Mouse (Mus musculus): ENCODE data around the gene Elac2.

Elac2 gene

DNA sequence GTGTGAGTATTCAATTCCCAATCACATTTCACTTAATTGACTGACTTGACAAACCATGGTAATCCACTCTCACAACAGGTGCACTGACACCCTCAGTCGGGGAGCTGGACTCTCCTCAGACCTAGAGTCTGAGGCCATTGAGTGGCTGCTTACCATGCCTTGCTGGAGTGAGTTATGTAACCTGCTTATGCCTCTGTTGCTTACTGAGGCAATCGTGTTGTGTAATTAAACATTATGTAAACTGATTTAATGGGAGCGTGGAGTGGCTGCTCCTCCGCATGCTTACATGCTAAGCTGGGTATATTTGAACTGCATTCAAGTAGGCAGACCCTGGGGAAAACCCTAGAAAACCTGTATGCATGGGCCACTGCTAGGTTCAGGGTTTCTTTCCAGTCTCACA, 41.9 kb downstream of the Elac2 start:
- DNase-seq (ENCODE audit: extremely low read depth, low read depth): no peak

DNA sequence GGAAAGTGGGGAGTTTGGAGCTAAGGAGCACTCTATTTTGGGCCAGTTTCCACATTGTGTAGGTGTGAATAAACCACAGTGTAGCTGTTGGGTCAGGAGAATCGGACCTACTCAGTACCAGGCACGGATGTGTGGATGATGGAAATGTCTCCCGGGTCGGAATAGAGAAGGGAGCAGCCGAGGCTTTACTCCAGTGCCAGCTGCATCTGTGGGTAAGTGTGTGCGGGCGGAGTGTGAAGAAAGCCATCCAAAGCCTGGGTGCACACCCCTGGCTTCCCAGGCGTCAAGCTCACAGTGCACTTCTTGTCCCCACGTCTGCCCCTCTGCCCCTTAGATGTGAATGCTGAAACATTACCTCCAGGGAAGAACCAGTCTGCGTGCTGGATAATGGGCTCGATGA, 43.9 kb downstream of the Elac2 start:
- no peak for DNase-seq (ENCODE audit: extremely low read depth, low read depth)

DNA sequence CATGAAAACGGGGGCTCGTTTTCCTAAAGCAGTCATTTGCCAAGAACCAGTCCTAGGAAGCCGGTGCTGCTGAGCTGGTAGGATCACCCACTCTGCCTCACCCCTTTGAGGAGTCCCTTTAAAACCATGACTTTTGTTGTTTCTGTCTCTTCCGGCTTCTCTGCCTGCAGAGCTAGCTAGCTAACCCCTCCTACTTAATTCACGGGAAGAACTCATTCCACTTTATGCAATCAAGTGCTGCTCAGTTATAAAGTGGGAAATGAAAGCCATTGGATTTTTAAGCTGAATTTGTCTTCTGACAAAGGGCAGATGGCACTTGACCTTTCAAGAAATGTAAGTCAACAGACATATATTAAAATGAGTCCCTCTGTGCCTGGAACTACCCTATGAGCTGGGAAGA, 49.2 kb downstream of the Elac2 start:
- DNase-seq (ENCODE audit: extremely low read depth, low read depth): no peak

DNA sequence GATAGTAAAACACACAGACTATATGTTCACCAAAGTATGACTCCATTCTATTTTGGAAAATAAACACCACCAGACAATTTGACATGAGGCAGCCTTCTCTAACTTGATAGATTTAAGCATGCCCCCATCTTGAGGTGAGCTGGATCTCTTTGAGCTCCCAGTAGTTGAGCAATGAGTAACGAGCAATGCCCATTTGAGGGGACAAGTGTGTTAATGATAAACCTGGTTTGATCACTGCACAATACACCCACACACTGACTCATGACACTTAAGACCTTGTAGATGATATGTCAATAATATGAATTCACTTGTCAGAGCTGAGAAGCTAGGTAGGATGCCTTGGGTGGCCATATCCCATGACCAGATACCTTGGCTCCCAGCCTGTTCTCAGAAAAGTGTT, 51.4 kb downstream of the Elac2 start:
- DNase-seq (ENCODE audit: extremely low read depth, low read depth): no peak

DNA sequence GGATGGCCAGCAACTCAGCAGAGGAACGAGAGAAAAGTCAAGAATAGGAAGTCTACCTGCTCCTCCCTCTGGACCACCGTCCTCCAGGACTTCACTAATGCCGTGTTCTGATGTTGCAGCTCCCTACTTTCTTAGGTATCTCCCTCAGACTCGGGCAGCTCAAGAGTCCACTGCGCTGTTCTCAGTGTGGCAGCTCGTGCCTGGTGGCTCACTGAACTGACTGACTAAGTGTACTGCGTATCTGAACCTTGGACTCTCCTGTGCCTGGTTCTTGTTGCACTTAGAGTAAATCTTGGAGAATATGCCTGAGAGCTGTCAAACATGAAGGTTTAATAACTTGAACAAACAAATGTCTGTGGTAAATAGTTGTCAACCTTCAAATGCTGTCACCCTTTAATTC, 53.4 kb downstream of the Elac2 start:
- DNase-seq (ENCODE audit: extremely low read depth, low read depth): no peak

DNA sequence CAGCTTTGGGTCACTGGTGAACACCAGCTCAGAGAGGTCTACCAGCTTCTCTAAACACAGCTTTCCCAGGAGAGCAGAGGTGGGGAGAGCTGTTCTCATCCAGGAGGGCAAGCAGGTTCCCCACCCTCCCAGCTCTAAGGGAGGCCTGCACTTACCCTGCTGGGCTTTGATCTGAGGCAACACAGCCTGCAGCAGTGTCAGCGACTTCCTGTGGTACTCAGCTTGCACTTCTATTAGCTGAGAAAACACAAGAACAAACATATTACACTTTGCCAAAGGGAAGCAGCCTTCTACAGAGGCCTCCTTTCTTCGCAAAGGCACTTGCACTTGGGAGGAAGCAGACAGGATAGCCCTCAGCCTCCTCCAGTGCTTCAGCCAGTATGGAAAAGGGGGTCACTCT, 60.2 kb downstream of the Elac2 start:
- DNase-seq (ENCODE audit: extremely low read depth, low read depth): no peak

DNA sequence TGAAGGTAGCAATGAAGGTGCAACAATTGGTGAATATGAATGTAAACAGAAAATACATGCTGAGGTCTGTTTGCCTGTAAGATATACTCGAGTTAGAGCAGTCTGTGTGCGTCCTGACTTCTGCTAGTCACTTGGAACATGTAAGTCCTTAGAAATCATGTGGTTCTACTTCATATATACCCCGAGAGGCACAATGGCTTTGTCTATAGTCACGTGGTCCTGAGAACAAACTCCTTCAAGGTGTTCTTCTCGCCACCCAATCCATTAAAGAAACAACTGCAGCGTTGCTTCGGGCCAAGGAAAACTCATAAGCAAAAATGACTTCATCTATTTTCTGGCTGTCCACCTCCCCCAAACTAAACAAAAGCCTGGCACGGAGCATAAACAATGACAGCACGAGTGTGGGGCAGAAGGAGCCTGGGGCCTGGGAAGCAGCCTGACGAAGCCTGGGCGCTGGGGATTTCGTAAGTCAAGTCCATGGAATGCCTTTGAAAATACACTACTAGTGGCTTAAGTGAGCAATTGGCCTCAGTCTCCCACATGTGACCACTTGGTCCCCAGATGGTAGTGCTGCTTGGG, 60.8 kb downstream of the Elac2 start:
- DNase-seq (ENCODE audit: extremely low read depth, low read depth): no peak

DNA sequence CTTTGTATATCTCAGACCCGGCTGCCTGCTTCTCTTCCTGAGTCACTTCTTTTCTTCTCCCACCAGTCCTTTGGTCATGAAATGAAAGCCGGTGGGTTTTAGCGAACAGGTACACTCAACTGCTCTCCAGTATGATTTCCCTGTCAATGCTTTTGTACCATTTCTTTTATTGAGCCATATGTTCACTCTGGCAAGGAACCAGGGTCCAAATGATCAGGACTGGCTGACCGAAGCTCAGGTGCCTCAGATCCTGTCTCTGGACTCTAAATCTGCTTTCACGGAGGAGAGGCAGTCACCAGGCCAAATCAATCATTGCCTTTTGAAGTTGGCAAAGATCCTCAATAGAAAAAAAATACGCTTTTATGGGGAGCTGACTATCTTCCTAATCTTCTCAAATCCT, 61.7 kb downstream of the Elac2 start:
- DNase-seq (ENCODE audit: extremely low read depth, low read depth): no peak

DNA sequence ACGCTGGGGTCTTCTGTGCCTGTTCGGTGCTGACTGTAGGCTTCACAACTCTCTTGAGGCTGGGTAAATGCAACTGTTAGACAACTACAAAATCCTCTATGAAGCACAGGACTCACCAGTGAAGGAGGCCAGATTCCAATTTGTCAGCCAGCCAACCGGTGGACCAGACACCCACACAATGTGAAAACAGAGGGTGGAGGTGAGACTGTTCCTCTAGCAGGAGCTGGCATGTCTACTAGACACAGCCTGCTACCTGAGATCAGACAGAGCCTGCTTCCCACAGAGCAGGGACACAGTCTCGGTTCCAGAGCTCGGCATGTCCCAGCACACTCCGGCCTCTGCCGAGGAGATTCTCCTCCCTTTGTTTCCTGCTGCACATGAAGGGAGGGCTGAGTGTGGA, 70.3 kb downstream of the Elac2 start:
- no peak for DNase-seq (ENCODE audit: extremely low read depth, low read depth)

DNA sequence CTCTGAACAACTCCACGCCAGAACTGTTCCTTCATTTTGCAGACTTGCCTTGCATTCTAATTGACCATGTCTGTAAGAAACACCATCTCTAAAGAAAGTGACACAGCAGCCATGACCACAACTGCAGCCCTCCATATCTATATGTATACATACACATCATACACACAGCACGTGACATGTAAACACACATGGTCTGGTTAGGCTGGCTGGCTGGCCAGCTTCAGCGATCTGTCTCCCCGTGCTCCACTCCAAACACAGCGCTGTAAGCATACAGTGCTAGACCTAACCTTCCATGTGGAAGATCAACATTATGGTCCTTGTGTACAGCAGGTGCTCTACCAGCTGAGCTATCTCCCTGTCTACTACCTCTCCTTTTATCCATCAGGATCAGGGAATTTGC, 72.0 kb downstream of the Elac2 start:
- no peak for DNase-seq (ENCODE audit: extremely low read depth, low read depth)

All from MEL-GATA-1-ER (cell line).